Mouse (Mus musculus) left cerebral cortex, adult 18-20 months (tissue): ENCODE measurements around the gene Klk8. TPM values are rescaled to one million over a fixed set of nuclear protein-coding genes. Genes with fewer than 3 reads are reported as not detected.

ENCODE experiments used
- DNase-seq, 2 experiments: peaks; one replicate each; pipeline ENCODE4 v3.0.0; 2021 to 2022; ENCODE audit warnings: low spot score in 2 of 2, mixed read lengths in 1 of 2
- long read RNA-seq, 2 experiments: library from polyadenylated mRNA; stranded (forward); transcript quantifications; one replicate each; pipeline ENCODE4 v2.0.0; 2021
- total RNA-seq, 2 experiments: library from RNA; stranded (reverse); gene quantifications; 2 replicates each; pipeline ENCODE4 v1.2.3; 2021

Gene Klk8
- 1 to 10 TPM; 3.2 to 3.7 TPM for total RNA-seq
- long read RNA-seq, experiment 1, partial matches to known transcripts = 1 of 4 reads
- long read RNA-seq, experiment 1, other reads (novel, unspliced or antisense) = 0 of 4 reads
- long read RNA-seq, experiment 2, partial matches to known transcripts = 0 of 1 reads
- long read RNA-seq, experiment 2, other reads (novel, unspliced or antisense) = 0 of 1 reads

- no peak for DNase-seq
Observed at GRCm38 (mm10) chr7:43797333-43797769, at the start of gene Klk8. Gene Klk8 (plus strand): TSS chr7:43797577.

GRCm38 (mm10) chr7:43747788-43748187 is 49.6 kb upstream of the Klk8 start:
- peak in 1 of 2 experiments; percentile 16 for DNase-seq

GRCm38 (mm10) chr7:43752806-43753205 is 44.6 kb upstream of the Klk8 start:
- DNase-seq = no peak

GRCm38 (mm10) chr7:43766484-43766883 is 30.9 kb upstream of the Klk8 start:
- no peak for DNase-seq

GRCm38 (mm10) chr7:43768597-43768996 is 28.8 kb upstream of the Klk8 start, which contains the start of gene Klk12:
Gene Klk12 (plus strand): TSS chr7:43768897.
- no peak for DNase-seq

- DNase-seq = no peak
Observed at GRCm38 (mm10) chr7:43769636-43770035, 27.7 kb upstream of the Klk8 start.

- DNase-seq = no peak
Observed at GRCm38 (mm10) chr7:43770701-43771100, 26.7 kb upstream of the Klk8 start.

GRCm38 (mm10) chr7:43771916-43772315 is 25.5 kb upstream of the Klk8 start:
- DNase-seq = no peak

- DNase-seq = no peak
Observed at GRCm38 (mm10) chr7:43772901-43773300, 24.5 kb upstream of the Klk8 start.

GRCm38 (mm10) chr7:43774364-43774763 is 23.0 kb upstream of the Klk8 start, which contains the start of gene Klk11:
Gene Klk11 (plus strand): TSS chr7:43774604.
- no peak for DNase-seq

GRCm38 (mm10) chr7:43774802-43775201 is 22.6 kb upstream of the Klk8 start:
- DNase-seq = no peak

- DNase-seq = no peak
Observed at GRCm38 (mm10) chr7:43775311-43776057, 21.9 kb upstream of the Klk8 start.

GRCm38 (mm10) chr7:43776506-43776905 is 20.9 kb upstream of the Klk8 start:
- DNase-seq = no peak

GRCm38 (mm10) chr7:43777423-43777822 is 20.0 kb upstream of the Klk8 start:
- no peak for DNase-seq

GRCm38 (mm10) chr7:43778176-43778970 is 19.0 kb upstream of the Klk8 start:
- no peak for DNase-seq

GRCm38 (mm10) chr7:43780241-43780640 is 17.1 kb upstream of the Klk8 start:
- DNase-seq = no peak

GRCm38 (mm10) chr7:43780746-43781145 is 16.6 kb upstream of the Klk8 start, which contains the start of gene Klk10:
Gene Klk10 (plus strand): TSS chr7:43781035.
- DNase-seq = no peak

GRCm38 (mm10) chr7:43781541-43781940 is 15.8 kb upstream of the Klk8 start:
- no peak for DNase-seq

- DNase-seq = peak; percentile 63 to 75
Observed at GRCm38 (mm10) chr7:43782275-43783265, 14.8 kb upstream of the Klk8 start.

- DNase-seq = no peak
Observed at GRCm38 (mm10) chr7:43785286-43785685, 12.1 kb upstream of the Klk8 start.
